In the genomic region with DNA sequence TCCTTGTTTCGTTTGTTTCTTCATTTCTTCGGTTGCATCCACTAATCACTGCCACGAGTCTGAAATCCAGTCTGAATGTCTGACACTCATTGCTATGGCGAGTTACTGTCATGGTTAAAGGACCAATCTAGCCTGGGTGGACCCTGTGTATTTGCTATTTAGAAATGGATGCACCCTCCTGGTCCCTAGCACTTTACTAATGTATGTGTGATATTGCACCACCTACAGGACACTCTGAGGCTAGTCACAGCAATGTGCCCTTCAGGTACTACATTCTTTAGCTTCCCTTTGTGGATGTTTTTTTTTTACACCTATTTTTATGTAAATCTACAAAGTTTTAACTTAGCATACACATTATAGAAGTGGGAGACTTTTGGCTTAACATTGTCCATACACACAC, we compare ENCODE assay signal across 9 mouse cellular contexts.
DNase-seq lines count a peak whose midpoint lies in the region; ATAC-seq and TF ChIP-seq lines count a peak whose summit lies in the region.
"Had no signal": no experiment of that assay in that cellular context is flagged by ENCODE, and none has a peak within 500 bp of the region (broad histone marks: within the 10 kb centered on the region; RNA-seq: fewer than 3 reads in every experiment).

No protein-coding gene starts in this region.

- peak; percentile 8 for DNase-seq in hindbrain, embryonic 11.5 days (ENCODE audit: low spot score)
- peak; percentile 47 for DNase-seq in R1 (ENCODE audit: low read depth, low spot score)
- no peak for DNase-seq in liver, embryonic 14.5 days (ENCODE audit: low read depth in 3 of 3, low spot score in 3 of 3)
- DNase-seq in spleen, postnatal 10 days (ENCODE audit: low spot score in 2 of 2): no peak
- no peak for DNase-seq in thymus, postnatal 25 days
- DNase-seq in urinary bladder, postnatal 10 days (ENCODE audit: low spot score): no peak

- no peak overlapping the region for H3K4me2 ChIP-seq in hindbrain, embryonic 11.5 days (replicated peaks; ENCODE audit: low read depth, low read length)
- H3K4me2 ChIP-seq in hindbrain, embryonic 16.5 days (ENCODE audit: low read length): no peak overlapping the region
- H3K4me2 ChIP-seq in liver, embryonic 14.5 days (ENCODE audit: low read depth): no peak overlapping the region
- H3K4me2 ChIP-seq: neural tube, embryonic 12.5 days had no signal

- H3K4me3 ChIP-seq in hindbrain, embryonic 11.5 days (ENCODE audit: low read depth, low read length): no peak overlapping the region
- H3K4me3 ChIP-seq in hindbrain, embryonic 16.5 days (ENCODE audit: low read length): no peak overlapping the region
- H3K4me3 ChIP-seq in liver, embryonic 14.5 days (ENCODE audit: insufficient read depth in 1 of 2, low read depth in 2 of 2, low read length in 2 of 2): no peak overlapping the region
- H3K4me3 ChIP-seq: neural tube, embryonic 12.5 days had no signal

- 67% methylated on average over 4 of the region's 4 CpGs for WGBS in hindbrain, embryonic 11.5 days
- WGBS in hindbrain, embryonic 16.5 days: 73% methylated on average over 4 of the region's 4 CpGs
- 47% methylated on average over 4 of the region's 4 CpGs for WGBS in liver, embryonic 14.5 days (ENCODE audit: insufficient replicate concordance)

- H3K27ac ChIP-seq in hindbrain, embryonic 11.5 days (ENCODE audit: low read depth, low read length): no peak overlapping the region
- H3K27ac ChIP-seq in hindbrain, embryonic 16.5 days (ENCODE audit: low read depth, low read length): no peak overlapping the region
- H3K27ac ChIP-seq in liver, embryonic 14.5 days: no peak overlapping the region
- H3K27ac ChIP-seq: neural tube, embryonic 12.5 days had no signal

- no peaks in the 10 kb centered on the region for H3K4me1 ChIP-seq in hindbrain, embryonic 11.5 days (replicated peaks; ENCODE audit: control insufficient read depth, insufficient read depth, low read length)
- H3K4me1 ChIP-seq in hindbrain, embryonic 16.5 days (ENCODE audit: control insufficient read depth, insufficient read depth, low read depth, low read length): no peaks in the 10 kb centered on the region
- no peaks in the 10 kb centered on the region for H3K4me1 ChIP-seq in liver, embryonic 14.5 days (replicated peaks; ENCODE audit: control insufficient read depth in 2 of 2, insufficient read depth in 2 of 2, low read length in 1 of 2)
- H3K4me1 ChIP-seq: neural tube, embryonic 12.5 days had no signal

- peak; percentile 67; the same call in 1 of the 2 replicates for ATAC-seq in hindbrain, embryonic 11.5 days (ENCODE audit: low FRiP score)
- no peak for ATAC-seq in hindbrain, embryonic 16.5 days
- peak; percentile 92 for ATAC-seq in granulocyte monocyte progenitor cell, adult 5-6 weeks (replicated peaks; ENCODE audit: poor library complexity, severe bottlenecking)
- no peak for ATAC-seq in liver, embryonic 14.5 days (ENCODE audit: insufficient read depth)

- TF ChIP-seq EP300 in liver, embryonic 14.5 days (IDR thresholded peaks at IDR 0.05; ENCODE audit: low read depth): no peak

- H3K36me3 ChIP-seq in hindbrain, embryonic 11.5 days (ENCODE audit: control insufficient read depth, insufficient read depth, low read length): no peaks in the 10 kb centered on the region
- H3K36me3 ChIP-seq in hindbrain, embryonic 16.5 days (ENCODE audit: control insufficient read depth, insufficient read depth, low read length): no peaks in the 10 kb centered on the region
- H3K36me3 ChIP-seq in liver, embryonic 14.5 days (replicated peaks; ENCODE audit: control insufficient read depth, insufficient read depth, low read depth): no peaks in the 10 kb centered on the region
- H3K36me3 ChIP-seq: neural tube, embryonic 12.5 days had no signal

- H3K9me3 ChIP-seq in hindbrain, embryonic 11.5 days (ENCODE audit: control insufficient read depth, low read length): no peaks in the 10 kb centered on the region
- no peaks in the 10 kb centered on the region for H3K9me3 ChIP-seq in hindbrain, embryonic 16.5 days (ENCODE audit: control insufficient read depth, low read length)
- no peaks in the 10 kb centered on the region for H3K9me3 ChIP-seq in liver, embryonic 14.5 days (ENCODE audit: control insufficient read depth, low read length)
- H3K9me3 ChIP-seq: neural tube, embryonic 12.5 days had no signal

- no peak overlapping the region for H3K9ac ChIP-seq in hindbrain, embryonic 11.5 days (ENCODE audit: low read depth, low read length)
- H3K9ac ChIP-seq in hindbrain, embryonic 16.5 days (ENCODE audit: low read depth, low read length): no peak overlapping the region
- no peak overlapping the region for H3K9ac ChIP-seq in liver, embryonic 14.5 days (replicated peaks)
- H3K9ac ChIP-seq: neural tube, embryonic 12.5 days had no signal

- TF ChIP-seq CTCF in liver, embryonic 14.5 days (IDR thresholded peaks at IDR 0.05; ENCODE audit: low read depth): 0 out of 2 replicates have a peak, but pooled peaks have one; percentile 36

- H3K27me3 ChIP-seq in hindbrain, embryonic 11.5 days (ENCODE audit: control insufficient read depth, insufficient read depth, low read length): no peaks in the 10 kb centered on the region
- no peaks in the 10 kb centered on the region for H3K27me3 ChIP-seq in hindbrain, embryonic 16.5 days (replicated peaks; ENCODE audit: control insufficient read depth, insufficient read depth, low read length)
- H3K27me3 ChIP-seq in liver, embryonic 14.5 days (ENCODE audit: control insufficient read depth, insufficient read depth, low read length): no peaks in the 10 kb centered on the region
- H3K27me3 ChIP-seq: neural tube, embryonic 12.5 days had no signal

Comparison
In these comparisons a context has a peak if more than half of its experiments do, and no peak if none do; other contexts are left out.
1. ATAC-seq: peak in hindbrain, embryonic 11.5 days (single experiment) and granulocyte monocyte progenitor cell, adult 5-6 weeks (single experiment); none in hindbrain, embryonic 16.5 days (single experiment) and liver, embryonic 14.5 days (single experiment).
2. DNase-seq: peak in hindbrain, embryonic 11.5 days (single experiment) and R1 (single experiment); none in liver, embryonic 14.5 days (0 of 3), spleen, postnatal 10 days (0 of 2), thymus, postnatal 25 days (single experiment) and urinary bladder, postnatal 10 days (single experiment).